Mouse (Mus musculus): ENCODE results near the gene Gm49345. TPM values are rescaled to one million over a fixed set of nuclear protein-coding genes. Genes with fewer than 3 reads are reported as not detected.

Gm49345 gene
- polyA plus RNA-seq, 1 experiment: 0.30 TPM

DNA sequence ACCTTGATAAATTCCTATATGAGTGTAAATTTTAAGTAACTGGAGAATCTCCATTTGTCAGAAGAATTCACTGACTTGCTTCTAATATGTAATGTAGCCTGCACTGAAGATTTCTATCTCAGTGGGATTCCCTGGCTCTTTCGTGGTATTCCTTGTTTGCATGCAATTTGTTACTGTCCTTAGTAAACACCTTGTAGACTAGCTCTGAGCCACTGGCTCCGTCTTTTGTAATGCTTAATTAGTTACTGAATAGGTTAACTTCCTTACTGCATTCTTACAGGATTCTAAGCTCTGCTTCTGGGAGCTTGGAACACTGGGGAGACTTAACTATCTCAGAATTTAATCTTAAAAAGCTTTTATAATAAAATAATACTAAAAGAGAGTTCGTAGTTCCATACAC lies 14.9 kb upstream of the Gm49345 start:
- no peaks in the 10 kb centered on the region for H3K79me2 ChIP-seq (ENCODE audit: control insufficient read depth, insufficient read depth)
- no peak overlapping the region for H3ac ChIP-seq (ENCODE audit: control insufficient read depth, insufficient read length)
- TF ChIP-seq SRF (IDR thresholded peaks at IDR 0.05; ENCODE audit: control insufficient read depth, insufficient read length, low read depth) (no peak), MYOD1 (IDR thresholded peaks at IDR 0.05; ENCODE audit: control insufficient read depth in 1 of 3, insufficient read length in 2 of 3, low read depth in 2 of 3) (no peak), USF1 (IDR thresholded peaks at IDR 0.05; ENCODE audit: low read depth) (no peak), POLR2AphosphoS2 (IDR thresholded peaks at IDR 0.05; ENCODE audit: insufficient read length, low read depth) (no peak), MYOG (IDR thresholded peaks at IDR 0.05; ENCODE audit: control insufficient read depth in 1 of 3, insufficient read depth in 1 of 3, insufficient read length in 2 of 3, low read depth in 2 of 3) (no peak), E2F4 (IDR thresholded peaks at IDR 0.05; ENCODE audit: insufficient read depth) (no peak), TCF12 (IDR thresholded peaks at IDR 0.05; ENCODE audit: insufficient read depth, poor library complexity, severe bottlenecking) (no peak), REST (IDR thresholded peaks at IDR 0.05; ENCODE audit: insufficient read depth, insufficient read length) (no peak), MAX (IDR thresholded peaks at IDR 0.05; ENCODE audit: low read depth) (no peak), TCF3 (IDR thresholded peaks at IDR 0.05; ENCODE audit: insufficient read length, low read depth) (no peak), CEBPB (IDR thresholded peaks at IDR 0.05; ENCODE audit: insufficient read depth, poor library complexity, severe bottlenecking) (no peak), POLR2A (IDR thresholded peaks at IDR 0.05; ENCODE audit: insufficient read length, low read depth) (no peak)
- H3K36me3 ChIP-seq (ENCODE audit: control insufficient read depth, insufficient read depth): no peaks in the 10 kb centered on the region
- no peak overlapping the region for H3K4me3 ChIP-seq
- no peak overlapping the region for H3K4me2 ChIP-seq (ENCODE audit: low read depth)
- no peaks in the 10 kb centered on the region for H3K27me3 ChIP-seq (ENCODE audit: control insufficient read depth, insufficient read depth, insufficient read length)

DNA sequence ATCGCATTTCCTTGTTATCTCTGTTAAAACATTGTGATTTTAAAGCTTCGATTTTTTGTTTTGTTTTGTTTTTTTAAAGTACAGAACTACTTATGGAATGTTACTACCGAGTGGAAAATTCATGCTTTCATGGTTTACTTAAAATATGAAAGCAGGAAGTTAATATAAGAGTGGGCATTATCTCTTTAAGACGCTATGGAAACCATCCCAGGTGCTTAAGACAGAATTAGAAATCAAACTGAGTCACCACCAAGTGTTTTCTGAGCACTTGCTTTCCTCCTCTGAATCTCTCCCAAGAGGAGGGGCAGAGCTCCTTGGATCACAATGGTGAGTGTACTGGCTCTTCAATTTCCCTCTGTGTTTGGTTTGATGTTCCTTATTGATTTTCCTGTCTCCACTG lies 27.5 kb downstream of the Gm49345 start:
- no peaks in the 10 kb centered on the region for H3K36me3 ChIP-seq (ENCODE audit: control insufficient read depth, insufficient read depth)
- H3ac ChIP-seq (ENCODE audit: control insufficient read depth, insufficient read length): no peak overlapping the region
- H3K4me3 ChIP-seq: no peak overlapping the region
- H3K79me2 ChIP-seq (ENCODE audit: control insufficient read depth, insufficient read depth): no peaks in the 10 kb centered on the region
- TF ChIP-seq POLR2AphosphoS2 (IDR thresholded peaks at IDR 0.05; ENCODE audit: insufficient read length, low read depth) (no peak), CEBPB (IDR thresholded peaks at IDR 0.05; ENCODE audit: insufficient read depth, poor library complexity, severe bottlenecking) (no peak), MYOD1 (IDR thresholded peaks at IDR 0.05; ENCODE audit: control insufficient read depth in 1 of 3, insufficient read length in 2 of 3, low read depth in 2 of 3) (no peak), TCF3 (IDR thresholded peaks at IDR 0.05; ENCODE audit: insufficient read length, low read depth) (no peak), TCF12 (IDR thresholded peaks at IDR 0.05; ENCODE audit: insufficient read depth, poor library complexity, severe bottlenecking) (no peak), USF1 (IDR thresholded peaks at IDR 0.05; ENCODE audit: low read depth) (no peak), E2F4 (IDR thresholded peaks at IDR 0.05; ENCODE audit: insufficient read depth) (no peak), MYOG (IDR thresholded peaks at IDR 0.05; ENCODE audit: control insufficient read depth in 1 of 3, insufficient read depth in 1 of 3, insufficient read length in 2 of 3, low read depth in 2 of 3) (no peak), SRF (IDR thresholded peaks at IDR 0.05; ENCODE audit: control insufficient read depth, insufficient read length, low read depth) (no peak), MAX (IDR thresholded peaks at IDR 0.05; ENCODE audit: low read depth) (no peak), POLR2A (IDR thresholded peaks at IDR 0.05; ENCODE audit: insufficient read length, low read depth) (no peak), REST (IDR thresholded peaks at IDR 0.05; ENCODE audit: insufficient read depth, insufficient read length) (no peak)
- peak overlapping the region; percentile 49 for H3K4me2 ChIP-seq (ENCODE audit: low read depth)
- no peaks in the 10 kb centered on the region for H3K27me3 ChIP-seq (ENCODE audit: control insufficient read depth, insufficient read depth, insufficient read length)

DNA sequence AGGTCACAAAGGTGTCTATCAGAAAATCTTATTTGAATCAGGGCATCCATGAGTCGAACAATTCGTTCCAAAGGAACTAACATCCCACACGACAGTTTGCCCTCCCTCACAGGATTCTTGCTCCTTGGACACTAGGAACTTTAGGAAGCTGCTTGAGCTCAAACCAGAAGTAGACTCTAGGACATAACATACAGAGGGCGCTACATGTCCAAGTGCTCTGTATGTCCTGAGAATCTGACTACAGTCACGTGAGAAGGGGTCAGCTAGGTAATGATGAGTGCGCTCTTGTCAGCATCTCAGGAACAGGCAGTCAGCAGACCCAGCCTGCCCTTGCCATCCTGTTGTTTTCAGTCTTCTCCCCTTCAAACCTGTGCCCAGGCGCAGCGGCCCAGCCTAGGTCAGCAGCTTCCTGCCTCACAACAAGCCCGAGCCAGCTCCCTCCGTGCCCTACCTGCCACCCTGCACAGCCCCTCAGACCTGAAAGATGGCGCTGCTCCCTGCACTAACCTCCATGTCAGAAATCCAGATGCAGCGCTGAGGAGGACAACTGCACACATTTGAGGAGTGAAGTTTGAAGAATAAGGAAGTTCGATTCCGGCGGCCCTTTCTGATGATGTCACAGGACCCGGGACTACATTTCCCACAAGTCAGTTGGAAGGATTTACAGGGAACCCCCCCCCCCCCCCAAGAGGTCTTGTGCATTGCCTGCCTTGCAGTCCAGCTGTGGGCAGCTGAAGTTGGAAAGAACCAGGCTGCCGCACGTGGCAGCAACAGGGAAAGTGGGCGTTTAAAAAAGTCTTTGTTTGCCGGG lies 28.3 kb downstream of the Gm49345 start, which contains the start of gene Zfp729b:
Zfp729b (minus strand) TSS at position 642 of the 811 bp plus-strand sequence.
- Histone ChIP-seq H3ac (ENCODE audit: control insufficient read depth, insufficient read length) (no peak within 1 kb of the TSS), H3K4me2 (ENCODE audit: low read depth) (peak within 1 kb of the TSS; percentile 49), H3K36me3 (ENCODE audit: control insufficient read depth, insufficient read depth) (no peaks in the 10 kb centered on the region), H3K27me3 (ENCODE audit: control insufficient read depth, insufficient read depth, insufficient read length) (no peaks in the 10 kb centered on the region), H3K4me3 (no peak within 1 kb of the TSS), H3K79me2 (ENCODE audit: control insufficient read depth, insufficient read depth) (no peaks in the 10 kb centered on the region)
- no peak for TF ChIP-seq TCF12 (IDR thresholded peaks at IDR 0.05; ENCODE audit: insufficient read depth, poor library complexity, severe bottlenecking)
- no peak for TF ChIP-seq REST (IDR thresholded peaks at IDR 0.05; ENCODE audit: insufficient read depth, insufficient read length)
- TF ChIP-seq POLR2AphosphoS2 (IDR thresholded peaks at IDR 0.05; ENCODE audit: insufficient read length, low read depth): no peak
- TF ChIP-seq MYOG (IDR thresholded peaks at IDR 0.05; ENCODE audit: control insufficient read depth in 1 of 3, insufficient read depth in 1 of 3, insufficient read length in 2 of 3, low read depth in 2 of 3): no peak
- TF ChIP-seq SRF (IDR thresholded peaks at IDR 0.05; ENCODE audit: control insufficient read depth, insufficient read length, low read depth): no peak
- no peak for TF ChIP-seq TCF3 (IDR thresholded peaks at IDR 0.05; ENCODE audit: insufficient read length, low read depth)
- TF ChIP-seq MYOD1 (IDR thresholded peaks at IDR 0.05; ENCODE audit: control insufficient read depth in 1 of 3, insufficient read length in 2 of 3, low read depth in 2 of 3): no peak
- TF ChIP-seq USF1 (IDR thresholded peaks at IDR 0.05; ENCODE audit: low read depth): no peak
- no peak for TF ChIP-seq POLR2A (IDR thresholded peaks at IDR 0.05; ENCODE audit: insufficient read length, low read depth)
- no peak for TF ChIP-seq E2F4 (IDR thresholded peaks at IDR 0.05; ENCODE audit: insufficient read depth)
- no peak for TF ChIP-seq CEBPB (IDR thresholded peaks at IDR 0.05; ENCODE audit: insufficient read depth, poor library complexity, severe bottlenecking)
- no peak for TF ChIP-seq MAX (IDR thresholded peaks at IDR 0.05; ENCODE audit: low read depth)

- Histone ChIP-seq H3K79me2 (ENCODE audit: control insufficient read depth, insufficient read depth) (no peaks in the 10 kb centered on the region), H3K4me2 (ENCODE audit: low read depth) (no peak overlapping the region), H3K36me3 (ENCODE audit: control insufficient read depth, insufficient read depth) (no peaks in the 10 kb centered on the region), H3K27me3 (ENCODE audit: control insufficient read depth, insufficient read depth, insufficient read length) (no peaks in the 10 kb centered on the region), H3K4me3 (no peak overlapping the region), H3ac (ENCODE audit: control insufficient read depth, insufficient read length) (no peak overlapping the region)
- no peak for TF ChIP-seq TCF12 (IDR thresholded peaks at IDR 0.05; ENCODE audit: insufficient read depth, poor library complexity, severe bottlenecking)
- TF ChIP-seq SRF (IDR thresholded peaks at IDR 0.05; ENCODE audit: control insufficient read depth, insufficient read length, low read depth): no peak
Observed at GRCm38 (mm10) chr13:67572591-67573189, 64.9 kb downstream of the Gm49345 start.

Data from myocyte (in vitro differentiated cells).